Mouse (Mus musculus): ENCODE measurements around the gene Gm11146.

Gene Gm11146

DNA sequence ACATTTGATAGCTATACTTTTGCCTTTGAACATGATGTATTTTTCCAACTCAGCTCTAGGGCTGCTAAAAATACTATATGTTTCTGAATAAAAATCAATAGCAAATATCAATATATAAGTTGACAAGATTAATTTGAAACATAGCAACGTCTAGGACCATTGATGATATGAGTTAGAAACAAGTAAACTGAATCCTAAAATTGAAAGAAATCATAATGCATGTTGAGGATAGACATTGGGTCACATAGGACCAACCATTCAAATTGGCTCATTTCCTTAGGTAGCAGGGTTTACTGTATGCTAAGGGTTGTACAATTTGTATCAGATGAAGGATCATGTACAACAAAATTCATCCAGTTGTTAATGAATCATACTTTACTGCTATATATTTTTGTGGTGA is at the start of gene Gm11146:
Gm11146 (minus strand) TSS at position 101 of the 400 bp plus-strand sequence.
- DNase-seq (ENCODE audit: inconsistent ontology term): no peak

GRCm38 (mm10) chr16:77650596-77650995 is 48.7 kb upstream of the Gm11146 start:
- no peak for DNase-seq (ENCODE audit: inconsistent ontology term)

GRCm38 (mm10) chr16:77649006-77649405 is 47.1 kb upstream of the Gm11146 start:
- DNase-seq (ENCODE audit: inconsistent ontology term): no peak

- DNase-seq (ENCODE audit: inconsistent ontology term): no peak
Measured at GRCm38 (mm10) chr16:77648181-77648580, 46.3 kb upstream of the Gm11146 start.

- no peak for DNase-seq (ENCODE audit: inconsistent ontology term)
Measured at GRCm38 (mm10) chr16:77646146-77646545, 44.3 kb upstream of the Gm11146 start.

GRCm38 (mm10) chr16:77644976-77645375 is 43.1 kb upstream of the Gm11146 start:
- DNase-seq (ENCODE audit: inconsistent ontology term): peak; percentile 40

DNA sequence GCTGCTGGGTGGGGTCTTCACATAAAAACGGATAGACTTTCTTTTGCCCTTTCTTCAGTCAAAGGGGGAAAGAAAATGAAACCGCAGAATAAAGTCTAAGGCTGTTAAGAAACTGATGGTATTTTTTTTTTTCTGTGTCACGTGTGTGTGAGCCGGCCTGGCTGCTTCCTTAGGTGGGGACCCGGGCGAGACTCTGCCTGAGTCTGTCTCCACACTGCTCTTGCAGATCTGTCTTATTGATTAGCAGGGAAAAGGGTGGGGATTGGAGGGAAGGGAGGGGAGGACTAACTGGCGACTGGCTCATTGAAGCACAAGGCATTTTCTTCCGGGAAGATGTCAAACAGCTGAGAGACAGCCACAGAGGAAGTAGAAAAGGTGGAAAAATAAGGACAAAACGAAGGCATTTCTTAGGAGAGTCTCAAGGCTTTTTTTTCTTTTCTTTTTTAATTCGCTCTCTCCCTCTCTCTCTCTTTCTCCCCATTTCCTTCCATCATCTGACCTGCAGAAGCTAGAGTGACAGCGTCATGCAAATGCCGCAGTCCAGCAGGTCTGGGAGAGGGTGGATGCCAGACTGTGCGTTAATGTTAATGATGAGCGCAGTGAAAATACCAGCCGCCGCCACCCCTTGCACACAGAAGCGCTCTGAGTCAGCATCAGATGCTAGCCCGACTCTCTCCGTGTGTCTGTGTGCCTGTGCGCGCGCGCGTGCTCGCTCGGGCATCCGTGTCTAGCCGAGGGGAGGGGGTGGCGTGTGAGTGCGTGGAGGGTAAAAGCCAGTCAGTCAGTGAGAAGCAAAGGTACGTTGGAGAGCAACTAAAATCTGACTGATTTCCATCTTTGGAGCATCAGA is 42.2 kb upstream of the Gm11146 start:
- peak; percentile 85 for DNase-seq (ENCODE audit: inconsistent ontology term)

GRCm38 (mm10) chr16:77643036-77643870 is 41.4 kb upstream of the Gm11146 start:
- peak; percentile 82 for DNase-seq (ENCODE audit: inconsistent ontology term)

GRCm38 (mm10) chr16:77636497-77636896 is 34.6 kb upstream of the Gm11146 start:
- DNase-seq (ENCODE audit: inconsistent ontology term): no peak

GRCm38 (mm10) chr16:77632315-77632881 is 30.5 kb upstream of the Gm11146 start:
- DNase-seq (ENCODE audit: inconsistent ontology term): no peak

DNA sequence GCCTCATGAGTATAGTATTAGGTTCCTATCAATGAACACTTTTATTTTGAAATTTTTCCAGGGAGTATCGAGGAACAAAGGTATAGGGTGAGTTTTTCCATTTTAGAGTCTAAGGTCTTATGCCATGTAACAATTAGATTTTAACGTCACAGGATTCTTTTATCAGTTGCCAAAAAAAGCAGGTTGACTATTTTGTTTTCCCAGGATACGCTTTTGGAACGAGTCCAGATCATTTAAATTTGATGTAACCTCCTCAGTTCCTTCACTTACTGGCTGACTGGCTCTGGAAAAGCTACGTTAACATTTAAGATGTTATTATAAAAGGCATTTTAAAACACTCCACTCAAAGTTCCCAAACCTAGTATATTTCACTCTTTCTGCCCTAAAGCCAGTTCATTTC is 20.8 kb upstream of the Gm11146 start:
- DNase-seq (ENCODE audit: inconsistent ontology term): no peak

DNA sequence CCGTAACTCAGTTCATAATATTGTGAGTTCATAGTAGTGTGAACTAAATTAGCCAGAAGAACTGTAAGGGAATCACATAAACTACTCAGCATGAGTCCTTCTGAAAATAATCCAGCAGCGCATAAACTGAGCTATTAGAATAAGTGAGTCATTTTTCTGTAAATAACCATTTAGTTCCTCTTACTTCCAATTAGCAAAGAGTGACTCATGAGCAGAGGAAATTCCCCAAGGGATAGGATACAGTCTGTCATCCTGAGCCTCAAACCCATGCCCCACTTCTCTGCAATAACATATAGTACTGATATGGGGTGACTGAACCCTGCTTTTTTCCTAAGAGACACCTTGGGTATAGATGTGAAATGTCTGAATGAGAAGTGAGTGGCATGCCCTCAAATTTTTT is 687 bp upstream of the Gm11146 start:
- peak; percentile 87 for DNase-seq (ENCODE audit: inconsistent ontology term)

- no peak for DNase-seq (ENCODE audit: inconsistent ontology term)
Measured at GRCm38 (mm10) chr16:77598787-77599186, 3.1 kb downstream of the Gm11146 start.

DNA sequence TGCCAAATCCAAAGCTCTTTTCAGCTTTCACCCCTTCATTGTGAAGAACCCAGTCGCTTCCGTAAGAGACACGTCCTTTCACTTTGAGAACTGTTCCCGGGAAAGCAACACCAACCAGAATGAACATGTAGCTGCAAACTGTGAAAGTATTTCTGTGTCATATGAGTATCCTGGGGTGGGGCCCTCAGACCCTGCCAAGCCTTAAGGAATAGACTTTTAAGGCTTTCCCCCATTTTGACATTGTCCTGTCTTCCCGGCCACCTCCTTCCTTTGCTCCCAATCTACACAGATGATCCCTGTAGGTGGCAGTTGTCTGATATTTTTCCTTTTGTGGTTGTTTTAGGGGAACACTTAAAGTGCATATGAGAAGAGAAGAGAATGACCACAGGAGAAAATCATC is 5.3 kb downstream of the Gm11146 start:
- peak; percentile 59 for DNase-seq (ENCODE audit: inconsistent ontology term)

DNA sequence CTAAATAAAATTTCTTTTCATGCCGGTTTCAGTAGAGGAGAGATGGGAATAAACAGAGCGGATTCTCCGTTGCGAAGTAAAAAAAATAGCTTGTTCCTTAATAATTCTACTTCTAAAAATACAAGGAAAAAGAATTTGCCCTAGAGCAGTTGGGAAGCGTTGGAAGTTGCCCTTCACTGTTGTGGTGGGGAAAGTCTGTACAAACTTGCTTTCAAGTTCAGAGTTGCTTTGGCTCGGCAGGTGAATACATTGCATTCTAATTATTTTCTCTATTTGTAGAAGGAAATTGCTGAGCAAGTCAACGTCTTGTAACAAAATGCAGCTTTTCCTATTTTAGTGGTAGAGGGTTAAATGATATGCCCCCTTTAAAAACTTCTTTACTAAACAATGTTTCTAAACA is 6.2 kb downstream of the Gm11146 start:
- DNase-seq (ENCODE audit: inconsistent ontology term): no peak

DNA sequence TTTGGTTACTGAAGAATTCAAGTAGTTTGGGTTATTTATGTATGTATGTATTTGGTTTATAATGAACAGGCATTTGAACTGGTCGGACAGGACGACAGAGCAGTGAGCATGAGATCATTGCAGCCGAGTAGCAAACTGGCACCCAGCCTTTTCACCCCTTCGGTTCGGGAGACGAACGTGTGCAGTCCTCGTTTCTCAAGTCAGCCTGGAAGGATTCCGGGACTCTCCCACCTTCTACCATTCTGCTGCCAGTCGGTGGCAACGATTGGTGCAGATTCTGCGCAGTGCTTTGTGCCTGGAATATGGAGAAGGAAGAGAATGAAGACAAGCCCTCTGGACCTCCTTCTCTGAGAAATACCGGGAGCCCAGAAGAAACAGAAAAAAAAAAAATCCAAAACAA is 7.3 kb downstream of the Gm11146 start:
- peak; percentile 73 for DNase-seq (ENCODE audit: inconsistent ontology term)

GRCm38 (mm10) chr16:77593828-77594421 is 8.0 kb downstream of the Gm11146 start:
- peak; percentile 94 for DNase-seq (ENCODE audit: inconsistent ontology term)

- DNase-seq (ENCODE audit: inconsistent ontology term): peak; percentile 41
Measured at GRCm38 (mm10) chr16:77592986-77593385, 8.9 kb downstream of the Gm11146 start.

DNA sequence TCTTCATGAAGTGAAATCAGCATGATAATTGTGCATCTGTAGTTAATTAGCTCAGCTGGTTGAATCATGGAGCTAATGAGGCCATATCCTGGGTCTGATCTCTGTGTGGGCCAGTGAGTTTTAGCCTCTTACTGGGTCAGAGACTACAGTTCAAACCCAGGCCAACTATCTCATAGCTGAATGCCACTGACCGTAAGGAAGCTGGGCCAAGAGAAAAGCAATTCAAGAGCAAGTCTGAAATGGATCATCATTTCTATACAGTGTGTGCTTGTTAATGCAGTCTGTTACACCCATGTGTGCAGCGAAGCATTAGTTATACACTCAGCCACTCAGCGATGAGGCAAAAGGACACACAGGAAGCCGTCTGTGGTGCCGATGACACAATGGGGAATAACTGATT is 28.9 kb downstream of the Gm11146 start:
- no peak for DNase-seq (ENCODE audit: inconsistent ontology term)

GRCm38 (mm10) chr16:77569457-77569856 is 32.4 kb downstream of the Gm11146 start:
- DNase-seq (ENCODE audit: inconsistent ontology term): no peak

DNA sequence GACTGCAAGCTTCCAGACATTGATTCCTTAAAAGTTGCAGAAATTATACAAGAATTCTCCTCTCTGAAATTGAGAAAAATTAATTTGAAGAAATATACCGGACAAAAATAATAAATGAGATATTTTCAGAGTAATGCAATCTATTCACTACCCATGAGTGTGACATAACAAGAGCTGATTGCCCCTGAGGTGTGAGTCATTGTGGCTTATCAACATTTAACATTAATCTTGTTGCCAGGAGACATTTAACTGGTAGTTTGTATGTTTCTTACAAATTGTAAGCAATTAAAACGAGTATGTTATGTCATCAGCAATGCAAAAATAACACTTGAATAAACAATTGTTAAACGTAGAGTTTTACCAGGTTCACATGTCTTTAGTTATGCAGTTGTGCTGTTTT is 33.5 kb downstream of the Gm11146 start:
- DNase-seq (ENCODE audit: inconsistent ontology term): no peak

- no peak for DNase-seq (ENCODE audit: inconsistent ontology term)
Measured at GRCm38 (mm10) chr16:77562852-77563251, 39.0 kb downstream of the Gm11146 start.

All from Muller cell, postnatal 12 days (primary cell).